Mouse (Mus musculus) liver, adult (tissue): ENCODE results near the gene Ltbp1.

Experiments used
- GATA4 ChIP-seq: IDR thresholded peaks from 2 replicates; pipeline ENCODE4 v1.6.1; 2014; ENCODE audit warnings: mild to moderate bottlenecking, low read length; ENCODE audit not compliant: insufficient replicate concordance

Ltbp1 gene

DNA sequence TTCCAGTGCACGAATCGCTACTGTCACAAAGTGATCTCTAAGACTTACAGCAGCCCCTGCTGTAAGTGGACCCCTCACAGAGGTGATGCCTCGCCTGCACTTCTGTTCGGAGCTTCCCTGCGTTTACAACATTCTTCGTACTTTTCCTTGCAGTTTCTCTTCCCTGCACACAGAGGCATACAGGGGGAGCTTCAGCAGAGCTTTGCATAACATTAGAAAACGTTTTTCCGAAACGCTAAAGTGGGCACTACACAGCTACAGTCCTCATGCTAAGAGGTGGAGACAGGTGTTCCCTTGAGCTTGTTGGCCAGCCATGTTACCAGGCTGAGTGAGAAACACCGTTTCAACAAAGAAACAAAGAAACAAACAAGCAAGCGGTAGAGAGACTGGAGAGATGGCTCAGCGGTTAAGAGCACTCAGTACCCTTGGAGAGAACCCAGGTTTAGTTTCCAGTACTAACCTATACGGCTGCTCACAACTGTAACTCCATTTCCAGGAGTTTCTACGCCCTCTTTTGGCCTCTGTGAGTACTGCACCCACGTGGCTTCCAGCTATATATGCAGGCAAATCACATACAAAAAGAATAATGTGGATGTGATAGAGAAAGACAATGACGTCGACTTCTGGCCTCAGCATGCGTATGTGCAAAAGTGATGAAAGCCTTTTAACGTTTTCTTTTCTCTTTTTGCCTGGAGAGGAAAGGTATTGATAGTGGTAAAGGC, 69.8 kb downstream of the Ltbp1 start:
- TF ChIP-seq GATA4, result no peak

GRCm38 (mm10) chr17:75081401-75081800, 76.0 kb downstream of the Ltbp1 start:
- no peak for TF ChIP-seq GATA4

GRCm38 (mm10) chr17:75082449-75082848, 77.1 kb downstream of the Ltbp1 start:
- no peak for TF ChIP-seq GATA4

DNA sequence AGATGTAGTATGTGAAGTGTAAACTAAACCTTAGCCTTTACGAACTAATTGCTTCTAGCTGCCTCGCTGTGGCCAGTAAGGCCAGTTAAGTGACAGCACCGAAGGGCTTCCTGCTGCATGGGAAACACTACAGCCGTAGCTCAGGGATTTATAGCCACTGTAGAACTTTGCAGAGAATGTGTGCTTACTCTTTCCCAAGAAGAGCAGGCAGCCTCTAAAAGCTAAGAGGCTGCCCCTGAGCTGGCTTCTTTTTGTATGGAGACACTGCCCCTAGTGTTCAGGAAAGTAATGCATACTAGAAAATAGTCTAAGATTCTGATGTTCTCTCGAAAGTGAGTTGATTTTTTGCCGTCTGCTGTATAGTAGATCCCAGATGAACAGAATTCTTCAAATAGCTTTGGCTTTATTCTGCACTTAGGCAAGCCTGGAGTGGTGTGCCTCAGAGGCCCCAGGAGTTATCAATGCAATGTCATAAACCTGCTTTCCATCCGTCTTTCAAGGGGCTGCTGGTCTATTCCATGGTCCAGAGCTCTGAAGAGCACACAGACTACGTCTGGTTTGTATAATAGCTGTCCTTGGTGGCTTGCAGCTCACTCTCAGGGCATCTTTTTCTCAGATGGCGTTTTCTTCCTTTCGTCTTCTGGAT, 82.1 kb downstream of the Ltbp1 start:
- TF ChIP-seq GATA4, result no peak

- no peak for TF ChIP-seq GATA4
These were observed 82.9 kb downstream of the Ltbp1 start for GRCm38 (mm10) chr17:75088232-75088631.

- no peak for TF ChIP-seq GATA4
These were observed 83.4 kb downstream of the Ltbp1 start for GRCm38 (mm10) chr17:75088727-75089126.

- TF ChIP-seq GATA4, result no peak
These were observed 85.2 kb downstream of the Ltbp1 start for GRCm38 (mm10) chr17:75090556-75090955.

GRCm38 (mm10) chr17:75093563-75093962, 88.2 kb downstream of the Ltbp1 start:
- no peak for TF ChIP-seq GATA4

DNA sequence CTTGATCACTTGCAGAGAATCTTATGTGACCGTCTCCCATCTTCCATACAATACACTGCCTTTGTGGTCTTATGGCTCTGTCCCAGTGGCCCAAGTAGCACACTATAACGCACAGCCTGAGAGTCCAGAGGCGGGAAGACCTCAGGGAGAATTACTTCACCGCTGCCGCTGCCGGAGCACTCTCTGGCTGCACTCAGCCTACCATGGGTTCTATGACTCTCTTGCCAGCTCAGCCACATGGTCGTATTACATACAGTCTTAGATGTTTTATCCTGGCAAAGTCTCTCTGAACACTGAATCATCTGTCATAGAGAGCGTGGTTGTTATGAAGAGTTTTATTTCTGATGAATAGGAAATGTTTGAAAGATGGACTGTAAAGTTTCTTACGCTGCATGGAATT, 89.2 kb downstream of the Ltbp1 start:
- no peak for TF ChIP-seq GATA4

DNA sequence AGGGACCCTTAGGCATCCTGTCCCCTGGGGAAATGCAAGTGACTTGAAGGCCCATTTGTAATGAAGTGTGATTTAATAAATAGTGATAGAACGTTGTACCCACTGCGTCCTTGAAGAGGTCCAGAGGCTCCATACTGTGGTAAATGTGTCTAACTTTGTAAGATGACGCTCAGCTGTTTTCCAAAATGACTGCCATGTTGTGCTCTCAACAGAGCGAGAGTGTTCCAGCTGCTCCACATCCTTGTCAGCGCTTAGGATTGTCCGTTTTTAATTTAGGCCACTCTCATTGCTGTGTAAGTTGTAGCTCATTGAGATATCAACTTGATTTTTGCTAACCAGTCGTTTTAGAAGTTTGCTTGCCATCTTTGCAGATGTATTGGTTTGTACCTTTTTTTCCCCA, 91.4 kb downstream of the Ltbp1 start:
- no peak for TF ChIP-seq GATA4

DNA sequence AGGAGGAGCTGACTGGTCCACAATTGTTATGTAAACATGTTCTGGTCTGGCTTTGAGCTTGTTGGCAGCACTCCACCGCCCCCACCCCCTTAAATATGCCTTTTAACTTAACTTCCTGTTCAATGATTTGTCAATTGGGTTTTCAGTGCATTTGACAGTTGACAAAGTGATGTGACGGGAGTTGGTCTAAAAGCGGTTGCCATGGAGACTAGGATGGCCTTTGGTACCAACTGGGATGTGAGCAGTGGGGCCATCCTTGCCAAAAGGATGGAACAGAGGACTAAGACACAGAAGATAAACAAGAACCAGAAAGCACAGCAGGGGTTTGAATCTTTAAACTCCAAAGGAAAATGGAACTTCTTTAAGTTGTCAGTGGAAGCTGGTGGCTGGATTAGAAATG, 92.0 kb downstream of the Ltbp1 start:
- no peak for TF ChIP-seq GATA4

DNA sequence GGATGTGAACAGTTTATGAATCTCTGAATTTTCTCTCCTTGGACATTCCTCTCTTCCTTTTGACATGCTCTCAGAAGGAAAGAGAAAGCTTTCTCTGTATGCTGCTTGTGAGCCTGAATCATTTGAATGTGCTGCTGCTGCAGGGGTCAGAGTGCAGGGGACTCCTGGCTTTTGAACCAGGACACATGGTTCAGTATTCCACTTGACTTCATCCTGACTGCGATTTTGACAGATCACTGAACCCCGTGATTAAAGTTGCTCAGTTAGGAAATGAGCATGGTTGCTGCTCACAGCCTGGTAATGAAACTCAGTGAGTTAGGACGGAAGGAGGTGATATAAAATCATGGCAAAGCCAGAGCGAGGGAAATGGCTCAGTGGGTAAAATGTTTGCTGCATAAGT, 95.8 kb downstream of the Ltbp1 start:
- no peak for TF ChIP-seq GATA4

- no peak for TF ChIP-seq GATA4
These were observed 96.6 kb downstream of the Ltbp1 start for GRCm38 (mm10) chr17:75101994-75102393.

DNA sequence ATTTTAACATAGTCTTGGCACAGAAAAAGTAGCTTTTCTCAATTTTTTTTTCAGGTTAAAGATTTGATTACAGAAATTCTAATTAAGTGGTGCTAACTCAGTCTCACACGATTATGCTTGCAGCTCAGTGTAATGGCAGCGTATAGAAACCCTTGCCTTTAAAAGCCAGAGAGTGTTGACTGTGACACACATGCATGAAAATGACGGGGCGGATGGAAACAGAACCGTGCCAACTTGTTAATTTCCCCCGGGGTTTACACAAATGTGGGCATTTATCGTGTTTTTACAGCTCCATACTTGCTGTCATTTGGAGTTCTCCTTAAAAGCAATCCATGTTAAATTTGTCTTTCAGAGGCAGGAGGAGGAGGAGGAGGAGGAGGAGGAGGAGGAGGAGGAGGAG, 102.0 kb downstream of the Ltbp1 start:
- TF ChIP-seq GATA4, result no peak

DNA sequence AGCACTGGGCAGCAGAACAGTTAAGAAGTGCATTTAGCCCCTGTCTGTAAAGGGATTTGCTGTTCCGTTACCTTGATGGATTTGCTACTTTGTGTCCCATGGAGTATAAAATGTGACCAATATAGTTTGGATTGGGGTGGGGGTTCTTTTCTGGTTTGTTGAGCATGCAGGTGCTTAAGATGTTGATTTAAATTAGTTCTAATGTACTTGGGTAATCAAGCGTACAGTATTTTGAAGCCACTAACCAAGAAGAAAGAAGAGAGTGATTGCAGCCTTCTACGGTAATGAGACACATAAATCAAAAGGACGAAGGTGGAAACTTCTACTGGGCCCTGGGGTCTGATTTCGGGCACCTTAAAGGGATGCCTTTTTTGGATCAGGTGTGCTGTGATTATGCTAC, 102.5 kb downstream of the Ltbp1 start:
- no peak for TF ChIP-seq GATA4

DNA sequence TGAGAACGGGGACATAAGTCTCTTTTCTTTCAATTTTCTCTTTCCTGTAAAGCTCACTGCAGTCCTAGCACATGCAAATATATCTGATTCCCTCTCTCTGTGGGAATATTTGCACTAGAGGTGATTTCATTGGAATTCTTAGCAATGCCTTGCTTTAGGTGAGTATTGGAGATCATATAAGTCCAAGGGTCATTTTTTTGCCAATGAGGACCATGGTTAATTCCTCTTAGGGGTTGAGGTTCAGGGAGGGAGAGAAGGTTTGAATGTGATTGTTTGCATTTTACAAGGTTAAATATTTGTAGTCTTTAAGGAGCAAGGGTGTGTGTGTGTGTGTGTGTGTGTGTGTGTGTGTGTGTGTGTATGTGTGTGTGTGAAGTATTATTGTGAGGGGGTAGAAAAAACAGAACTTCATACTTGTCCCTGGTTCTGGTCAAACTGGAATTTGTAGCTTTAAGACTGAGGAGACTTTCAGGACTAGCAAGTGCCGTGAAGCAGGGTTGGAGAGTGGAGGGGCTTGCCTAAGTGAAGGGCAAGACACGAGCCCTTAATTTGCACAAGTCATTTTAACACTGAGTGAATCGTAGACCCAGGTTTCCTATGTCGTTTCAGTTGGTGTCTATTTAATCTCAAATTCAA, 103.8 kb downstream of the Ltbp1 start:
- no peak for TF ChIP-seq GATA4
